Mouse (Mus musculus) midbrain, embryonic 14.5 days (tissue): ENCODE data around the gene Tk1. TPM values are rescaled to one million over a fixed set of nuclear protein-coding genes. Genes with fewer than 3 reads are reported as not detected.

Experiments used
- ATAC-seq: fragments of 200-750 bp; cut with Nextera tagmentation; 2 replicates; pipeline ENCODE4 v1.8.0; 2017; ENCODE audit warnings: moderate number of reproducible peaks, moderate library complexity; ENCODE audit not compliant: low FRiP score, low TSS enrichment
- DNase-seq: peaks from one replicate; pipeline ENCODE4 v3.0.0-alpha.2; 2015
- H3K27ac ChIP-seq: fragments of 300-500 bp; sonication (generic); replicated peaks from 2 replicates; pipeline ENCODE4 v1.5.1; 2014; ENCODE audit warnings: mild to moderate bottlenecking, low read depth, low read length, moderate library complexity
- H3K27me3 ChIP-seq: fragments of 300-500 bp; sonication (generic); 2 replicates; pipeline ENCODE4 v1.6.1; 2014; ENCODE audit warnings: low read length, control low read depth, mixed read lengths; ENCODE audit not compliant: control insufficient read depth, insufficient read depth
- H3K36me3 ChIP-seq: fragments of 300-500 bp; sonication (generic); 2 replicates; pipeline ENCODE4 v1.6.1; 2014; ENCODE audit warnings: low read length, control low read depth; ENCODE audit not compliant: control insufficient read depth, insufficient read depth
- H3K4me1 ChIP-seq: fragments of 300-500 bp; sonication (generic); 2 replicates; pipeline ENCODE4 v1.6.1; 2014; ENCODE audit warnings: mild to moderate bottlenecking, antibody characterized with exemption, low read length, control low read depth; ENCODE audit not compliant: control insufficient read depth, insufficient read depth
- H3K4me2 ChIP-seq: fragments of 300-500 bp; sonication (generic); 2 replicates; pipeline ENCODE4 v1.6.1; 2014; ENCODE audit warnings: mild to moderate bottlenecking, low read length, moderate library complexity
- H3K4me3 ChIP-seq: fragments of 300-500 bp; sonication (generic); replicated peaks from 2 replicates; pipeline ENCODE4 v1.5.1; 2014; ENCODE audit warnings: low read depth, low read length
- H3K9ac ChIP-seq: fragments of 300-500 bp; sonication (generic); replicated peaks from 2 replicates; pipeline ENCODE4 v1.6.1; 2014; ENCODE audit warnings: mild to moderate bottlenecking, low read length, moderate library complexity
- H3K9me3 ChIP-seq: fragments of 300-500 bp; sonication (generic); 2 replicates; pipeline ENCODE4 v1.6.1; 2016; ENCODE audit warnings: low read length, control low read depth, mixed read lengths; ENCODE audit not compliant: control insufficient read depth
- WGBS: fragments of 180-500 bp; shearing (Covaris S2); extraction: QIAGEN DNeasy Blood & Tissue Kit; methylation state at CpG from one replicate; pipeline ENCODE4 v1.1.7; 2014; 5-methylcytosine and 5-hydroxymethylcytosine counted together
- polyA plus RNA-seq: library from polyadenylated mRNA; unstranded; fragments of >200 nt; fragmentation: Nextera tagmentation; extraction: Ambion mirVana; gene quantifications from 2 replicates; pipeline ENCODE4 v1.2.1, GENCODE M21; 2014

The Tk1 gene
- polyA plus RNA-seq, 1 experiment from 2014 or later, result 18.0 TPM

DNA sequence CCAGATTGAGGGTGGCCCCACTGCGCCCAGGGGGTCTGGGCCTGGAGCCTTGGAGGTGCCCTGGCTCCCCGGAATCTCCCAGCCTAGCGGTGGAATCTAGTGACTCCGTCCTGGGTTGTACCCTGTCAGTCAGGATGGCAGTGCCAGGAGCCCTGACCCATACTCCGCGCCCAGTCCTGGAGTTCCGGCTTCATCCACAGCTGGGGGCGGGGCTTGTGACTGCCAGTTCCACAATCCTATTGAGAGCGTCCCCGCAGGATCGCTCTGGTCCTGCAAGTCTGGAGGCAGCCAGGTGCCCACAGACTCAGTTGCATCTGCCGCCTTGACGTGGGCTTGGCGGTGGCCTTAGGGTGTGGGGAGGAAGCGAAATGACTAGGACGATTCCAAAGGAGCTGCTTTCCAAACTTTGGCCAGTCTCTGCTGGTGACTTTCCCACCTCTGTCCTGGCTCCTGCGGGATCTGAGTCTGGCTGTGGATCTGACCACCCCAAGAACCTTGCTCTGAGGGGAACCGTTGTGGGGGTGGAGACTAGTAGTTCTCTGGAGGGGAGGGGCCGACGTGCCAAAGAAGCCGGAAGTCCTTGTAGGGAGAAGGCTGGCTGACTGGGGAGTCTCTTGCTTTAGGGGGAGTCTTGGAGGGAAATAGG, 15.4 kb downstream of the Tk1 start:
- H3K4me3 ChIP-seq, result peak overlapping the region; percentile 51
- H3K36me3 ChIP-seq, result no peaks in the 10 kb centered on the region
- peak; percentile 57 for ATAC-seq
- peak overlapping the region; percentile 36; the same call in 1 of the 2 replicates for H3K9ac ChIP-seq
- DNase-seq, result peak; percentile 84
- H3K9me3 ChIP-seq, result no peaks in the 10 kb centered on the region
- H3K4me1 ChIP-seq, result peaks cover 15% of the 10 kb centered on the region
- under 1% methylated on average over 21 of the region's 21 CpGs for WGBS
- H3K27me3 ChIP-seq, result peaks cover 8% of the 10 kb centered on the region; the same call in 1 of the 2 replicates
- H3K27ac ChIP-seq, result no peak overlapping the region
- H3K4me2 ChIP-seq, result peak overlapping the region; percentile 82

DNA sequence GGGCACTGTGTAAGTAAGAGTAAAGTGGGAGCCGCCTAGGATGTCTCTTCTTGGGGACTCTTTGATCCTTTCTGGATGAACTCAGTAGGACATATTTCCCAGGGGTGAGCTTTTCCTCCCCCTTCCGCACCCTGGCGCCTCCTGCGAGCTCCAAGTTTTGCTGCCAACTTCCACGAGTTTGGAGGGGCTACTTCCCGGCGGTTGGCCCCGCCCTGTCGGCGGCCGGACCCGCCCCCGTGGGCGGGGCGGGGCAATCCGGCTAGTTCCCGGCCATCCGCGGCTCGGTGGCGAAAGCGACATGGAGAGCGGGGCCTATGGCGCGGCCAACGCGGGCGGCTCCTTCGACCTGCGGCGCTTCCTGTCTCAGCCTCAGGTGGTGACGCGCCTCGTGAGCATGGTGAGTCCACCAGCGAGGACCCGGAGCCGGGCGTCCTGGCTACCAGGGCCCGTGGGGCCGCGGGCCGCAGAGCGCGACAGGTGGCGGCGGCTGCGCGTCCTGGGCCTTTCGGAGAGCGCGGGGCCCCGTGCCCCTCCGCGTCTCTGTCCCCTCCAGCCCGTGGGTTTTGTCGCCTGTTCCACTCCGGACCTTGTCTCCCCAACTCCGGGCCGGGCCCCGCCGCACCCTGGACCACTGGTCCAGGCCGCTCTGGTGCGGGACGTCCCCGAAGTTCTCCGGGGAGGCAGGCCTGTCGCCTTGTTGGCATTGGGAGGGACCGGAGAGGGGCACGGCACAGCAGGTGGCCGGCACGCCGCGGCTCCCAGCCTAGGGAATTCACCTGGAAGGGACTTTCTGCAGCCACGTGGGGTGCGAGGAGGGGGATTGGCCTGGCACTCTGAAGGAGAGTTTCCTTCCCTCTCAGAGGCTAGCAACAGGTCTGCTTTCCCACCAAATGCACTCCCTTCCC, 16.2 kb downstream of the Tk1 start, which contains the start of the genes Gm20708 and Syngr2:
Gm20708 (plus strand) TSS at position 262 of the 905 bp plus-strand sequence.
Syngr2 (plus strand) TSS at position 262 of the 905 bp plus-strand sequence.
- peak; percentile 50; the same call in 1 of the 2 replicates for ATAC-seq
- Histone ChIP-seq H3K27ac (no peak within 1 kb of the TSS), H3K4me1 (peaks cover 15% of the 10 kb centered on the region), H3K4me2 (peak within 1 kb of the TSS; percentile 82), H3K27me3 (peaks cover 8% of the 10 kb centered on the region; the same call in 1 of the 2 replicates), H3K9me3 (no peaks in the 10 kb centered on the region), H3K36me3 (no peaks in the 10 kb centered on the region), H3K9ac (peak within 1 kb of the TSS; percentile 42), H3K4me3 (peak within 1 kb of the TSS; percentile 51)
- under 1% methylated on average over 75 of the region's 75 CpGs for WGBS
- DNase-seq, result peak; percentile 84

DNA sequence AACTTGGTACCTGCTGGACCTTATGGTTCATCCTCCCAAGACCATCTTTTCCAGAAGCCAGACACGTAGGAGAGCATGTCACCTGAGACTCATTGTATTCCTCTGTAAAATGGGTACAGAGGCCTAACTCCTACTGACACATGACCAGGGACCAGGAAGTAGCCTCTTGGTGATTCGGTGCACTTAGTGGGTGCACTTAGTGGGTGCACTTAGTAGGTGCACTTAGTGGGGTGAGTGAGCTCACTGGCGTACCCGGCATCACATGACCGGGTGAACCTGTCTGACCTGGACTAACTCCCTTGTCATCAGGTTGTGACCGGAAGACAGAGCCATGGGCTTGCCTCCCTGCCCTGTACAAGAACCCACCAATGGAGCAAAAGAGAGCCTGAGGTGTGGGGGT, 19.1 kb downstream of the Tk1 start:
- no peak overlapping the region for H3K27ac ChIP-seq
- no peak overlapping the region for H3K4me3 ChIP-seq
- no peaks in the 10 kb centered on the region for H3K9me3 ChIP-seq
- WGBS, result 95% methylated on average over 6 of the region's 6 CpGs
- DNase-seq, result no peak
- no peak for ATAC-seq
- H3K4me1 ChIP-seq, result peaks cover 15% of the 10 kb centered on the region
- no peaks in the 10 kb centered on the region for H3K36me3 ChIP-seq
- no peak overlapping the region for H3K9ac ChIP-seq
- H3K4me2 ChIP-seq, result no peak overlapping the region
- H3K27me3 ChIP-seq, result peaks cover 8% of the 10 kb centered on the region; the same call in 1 of the 2 replicates

DNA sequence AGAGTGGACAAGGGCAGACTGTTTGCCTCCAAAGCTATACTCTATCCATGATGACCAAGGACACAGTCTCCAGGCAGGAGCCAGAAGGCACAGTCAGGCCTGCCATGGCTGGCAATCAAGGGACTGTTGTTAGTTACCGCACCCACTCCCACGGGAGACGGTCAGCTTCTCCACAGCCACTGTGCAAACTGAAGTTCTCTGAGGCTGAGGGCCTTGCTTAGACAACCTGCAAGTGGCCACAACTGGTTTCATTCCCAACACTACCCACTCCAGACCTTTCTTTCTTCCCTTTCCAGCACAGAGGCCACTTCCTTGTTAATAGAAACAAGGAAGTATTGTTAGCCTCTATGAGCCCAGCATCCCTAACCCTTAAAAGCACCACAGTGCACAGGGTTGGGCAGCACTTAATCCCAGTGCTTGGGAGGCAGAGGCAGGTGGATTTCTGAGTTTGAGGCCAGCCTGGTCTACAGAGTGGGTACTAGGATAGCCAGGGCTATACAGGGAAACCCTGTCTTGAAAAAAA, 22.7 kb downstream of the Tk1 start:
- no peaks in the 10 kb centered on the region for H3K27me3 ChIP-seq
- DNase-seq, result no peak
- no peak overlapping the region for H3K9ac ChIP-seq
- no peak overlapping the region for H3K4me3 ChIP-seq
- 91% methylated on average over 3 of the region's 3 CpGs for WGBS
- H3K36me3 ChIP-seq, result no peaks in the 10 kb centered on the region
- H3K27ac ChIP-seq, result no peak overlapping the region
- no peak for ATAC-seq
- H3K4me1 ChIP-seq, result no peaks in the 10 kb centered on the region
- no peaks in the 10 kb centered on the region for H3K9me3 ChIP-seq
- no peak overlapping the region for H3K4me2 ChIP-seq

DNA sequence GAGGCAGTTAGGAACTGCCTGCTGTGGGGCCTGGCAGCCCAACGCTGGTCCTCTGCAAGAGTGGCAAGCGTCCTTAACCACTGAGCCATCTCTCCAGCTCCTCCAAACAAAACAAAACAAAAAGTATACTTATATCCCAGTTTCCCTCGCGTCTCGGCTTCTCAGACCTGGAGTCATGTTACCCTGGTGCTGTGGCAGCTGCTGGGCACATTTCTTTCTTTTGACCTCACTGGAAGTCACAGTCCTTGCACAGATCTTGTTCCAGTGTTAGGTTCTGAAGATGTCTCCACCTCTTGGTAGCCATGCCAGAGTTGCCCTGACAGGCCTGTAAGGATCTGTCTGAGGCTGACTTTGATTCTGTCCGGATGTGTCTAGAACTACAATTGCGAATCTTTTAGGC, 24.2 kb downstream of the Tk1 start:
- no peaks in the 10 kb centered on the region for H3K4me1 ChIP-seq
- DNase-seq (no peak), ATAC-seq (no peak)
- H3K27ac ChIP-seq, result no peak overlapping the region
- H3K9me3 ChIP-seq, result no peaks in the 10 kb centered on the region
- no peak overlapping the region for H3K4me2 ChIP-seq
- H3K4me3 ChIP-seq, result no peak overlapping the region
- no peaks in the 10 kb centered on the region for H3K36me3 ChIP-seq
- no peak overlapping the region for H3K9ac ChIP-seq
- H3K27me3 ChIP-seq, result no peaks in the 10 kb centered on the region
- WGBS, result 82% methylated on average over 7 of the region's 7 CpGs

DNA sequence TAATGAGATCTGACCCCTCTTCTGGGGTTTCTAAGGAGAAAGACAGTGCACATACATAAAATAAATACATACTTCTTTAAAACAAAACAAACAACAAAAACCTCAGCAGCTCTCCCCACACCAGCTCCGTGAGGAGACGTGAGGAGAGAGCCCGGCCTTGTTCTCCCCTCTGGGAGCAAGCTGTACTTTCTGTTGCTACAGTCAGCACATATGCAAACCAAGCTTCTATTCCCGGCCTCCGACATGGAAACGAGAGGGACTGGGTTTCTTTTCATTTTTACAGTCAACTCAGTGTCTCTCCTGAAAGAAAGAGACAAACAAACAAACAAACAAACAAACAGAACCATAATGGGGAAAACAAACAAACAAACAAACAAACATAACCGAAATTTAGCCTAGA, 25.9 kb downstream of the Tk1 start:
- DNase-seq, result no peak
- Histone ChIP-seq H3K4me2 (no peak overlapping the region), H3K4me3 (no peak overlapping the region), H3K9ac (no peak overlapping the region), H3K36me3 (no peaks in the 10 kb centered on the region), H3K27me3 (no peaks in the 10 kb centered on the region), H3K9me3 (no peaks in the 10 kb centered on the region), H3K27ac (no peak overlapping the region), H3K4me1 (no peaks in the 10 kb centered on the region)
- ATAC-seq, result no peak
- WGBS, result 84% methylated on average over 7 of the region's 7 CpGs

DNA sequence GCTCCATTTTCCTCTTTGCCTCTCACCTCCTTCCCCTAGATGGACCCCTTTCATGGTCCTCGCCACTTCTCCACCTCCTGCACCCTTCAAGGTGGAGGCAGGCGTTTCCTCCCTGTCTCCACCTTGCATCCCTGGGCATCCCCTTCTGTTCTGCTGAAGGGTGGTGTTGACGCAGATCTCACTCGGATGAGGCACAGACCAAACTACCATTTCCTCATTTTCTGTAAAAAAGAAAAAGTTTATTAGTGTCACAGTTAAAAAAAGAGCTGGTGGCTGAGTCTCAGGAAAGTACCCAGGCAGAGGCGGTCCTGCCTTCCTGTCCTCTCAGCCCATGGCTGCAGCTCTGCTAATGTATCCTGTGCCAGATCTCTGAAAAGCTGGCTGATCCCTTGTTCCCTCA, 26.7 kb downstream of the Tk1 start:
- H3K9ac ChIP-seq, result no peak overlapping the region
- ATAC-seq (no peak), DNase-seq (no peak)
- H3K9me3 ChIP-seq, result no peaks in the 10 kb centered on the region
- no peaks in the 10 kb centered on the region for H3K36me3 ChIP-seq
- WGBS, result 68% methylated on average over 5 of the region's 5 CpGs
- H3K27me3 ChIP-seq, result no peaks in the 10 kb centered on the region
- no peak overlapping the region for H3K27ac ChIP-seq
- H3K4me2 ChIP-seq, result no peak overlapping the region
- no peaks in the 10 kb centered on the region for H3K4me1 ChIP-seq
- no peak overlapping the region for H3K4me3 ChIP-seq

DNA sequence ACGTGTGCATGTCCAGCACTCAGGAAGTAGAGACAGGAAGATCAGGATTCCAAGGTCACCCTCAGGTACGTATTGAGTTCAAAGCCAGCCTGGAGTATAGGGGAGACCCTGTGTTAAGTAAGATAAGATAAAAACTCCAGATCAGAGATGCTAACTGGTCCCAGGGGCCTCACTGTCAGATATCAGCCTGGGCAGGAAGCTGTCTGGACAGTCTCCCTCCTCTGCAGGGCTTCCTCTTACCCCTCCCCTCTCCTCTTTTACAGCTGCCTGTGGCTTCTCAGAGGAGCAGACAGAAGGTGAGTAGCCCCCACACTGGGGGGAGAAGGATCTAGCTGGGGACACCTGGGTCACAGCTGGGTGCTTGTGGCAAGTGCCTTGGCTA, 27.7 kb downstream of the Tk1 start:
- Histone ChIP-seq H3K9ac (no peak overlapping the region), H3K9me3 (no peaks in the 10 kb centered on the region), H3K27me3 (no peaks in the 10 kb centered on the region), H3K4me2 (no peak overlapping the region), H3K4me3 (no peak overlapping the region), H3K36me3 (no peaks in the 10 kb centered on the region), H3K4me1 (no peaks in the 10 kb centered on the region), H3K27ac (no peak overlapping the region)
- ATAC-seq, result no peak
- DNase-seq, result no peak
- WGBS, result 59% methylated on average over 2 of the region's 2 CpGs
